Comparison of ENCODE assay signal across 8 mouse cellular contexts in genomic region chr4:148804780-148805160, GRCm38 (mm10). TPM values are rescaled to one million over a fixed set of nuclear protein-coding genes. Genes with fewer than 3 reads are reported as not detected.
DNase-seq lines count a peak whose midpoint lies in the region; ATAC-seq and TF ChIP-seq lines count a peak whose summit lies in the region.

No protein-coding gene starts in this region.

- H3K9me3 ChIP-seq in hindbrain, embryonic 12.5 days (replicated peaks), result no peaks in the 10 kb centered on the region
- no peaks in the 10 kb centered on the region for H3K9me3 ChIP-seq in midbrain, embryonic 10.5 days (replicated peaks)

- intact Hi-C loops in heart, adult 2 months (cut with DNase I), result loop anchor here (1.0 to 5.0 kb wide), 6 partner anchors 58 to 243 kb away; no protein-coding TSS in a partner anchor

- no peak for DNase-seq in heart, adult 2 months
- DNase-seq in heart, adult 18-20 months, result no peak
- peak; percentile 14 for DNase-seq in ES-CJ7 (ENCODE audit: low read depth, low spot score)
- no peak for DNase-seq in midbrain, embryonic 10.5 days (ENCODE audit: low spot score)
- DNase-seq in cerebellum, postnatal 10 days, result no peak
- DNase-seq in cerebellum, postnatal 36 days, result no peak

- H3K27ac ChIP-seq in heart, adult 2 months, result peak overlapping the region; percentile 93
- peak overlapping the region; percentile 14; the same call in 1 of the 2 replicates for H3K27ac ChIP-seq in hindbrain, embryonic 12.5 days
- H3K27ac ChIP-seq in midbrain, embryonic 10.5 days (replicated peaks), result peak overlapping the region; percentile 73

- no peak for TF ChIP-seq EP300 in heart, adult 2 months (IDR thresholded peaks at IDR 0.05; ENCODE audit: insufficient read depth, low read depth, low read length)

- peak overlapping the region; percentile 82 for H3K9ac ChIP-seq in heart, adult 2 months (ENCODE audit: low read depth, low read length)
- H3K9ac ChIP-seq in hindbrain, embryonic 12.5 days, result peak overlapping the region; percentile 57

- H3K79me2 ChIP-seq in heart, adult 2 months (replicated peaks; ENCODE audit: control insufficient read depth, insufficient read depth, low read length), result no peaks in the 10 kb centered on the region

- under 1% methylated on average over 16 of the region's 16 CpGs for WGBS in heart, adult 2 months
- 1% methylated on average over 16 of the region's 16 CpGs for WGBS in hindbrain, embryonic 12.5 days
- 2% methylated on average over 16 of the region's 16 CpGs for WGBS in midbrain, embryonic 10.5 days

- no peak for TF ChIP-seq CTCF in heart, adult 2 months (IDR thresholded peaks at IDR 0.05)

- no peaks in the 10 kb centered on the region for H3K36me3 ChIP-seq in heart, adult 2 months (ENCODE audit: control insufficient read depth, insufficient read depth, low read length)
- H3K36me3 ChIP-seq in hindbrain, embryonic 12.5 days, result no peaks in the 10 kb centered on the region
- no peaks in the 10 kb centered on the region for H3K36me3 ChIP-seq in midbrain, embryonic 10.5 days

- peak overlapping the region; percentile 98 for H3K4me3 ChIP-seq in heart, adult 2 months
- H3K4me3 ChIP-seq in hindbrain, embryonic 12.5 days, result peak overlapping the region; percentile 49
- H3K4me3 ChIP-seq in midbrain, embryonic 10.5 days, result peak overlapping the region; percentile 74

- no peaks in the 10 kb centered on the region for H3K27me3 ChIP-seq in heart, adult 2 months (ENCODE audit: control insufficient read depth, insufficient read depth, low read length)
- peaks cover 83% of the 10 kb centered on the region for H3K27me3 ChIP-seq in hindbrain, embryonic 12.5 days
- peaks cover 100% of the 10 kb centered on the region for H3K27me3 ChIP-seq in midbrain, embryonic 10.5 days (ENCODE audit: low read depth, poor library complexity, severe bottlenecking)

- no peak for TF ChIP-seq POLR2A in heart, adult 2 months (IDR thresholded peaks at IDR 0.05; ENCODE audit: insufficient read depth, low read depth, low read length)

- no peak; the same call in 1 of the 2 replicates for ATAC-seq in hindbrain, embryonic 12.5 days (ENCODE audit: low FRiP score)
- no peak for ATAC-seq in megakaryocyte progenitor cell, adult 5-6 weeks (replicated peaks; ENCODE audit: poor library complexity)

- peaks cover 1% of the 10 kb centered on the region; the same call in 1 of the 2 replicates for H3K4me1 ChIP-seq in heart, adult 2 months (ENCODE audit: control insufficient read depth, insufficient read depth, low read length)
- peaks cover 45% of the 10 kb centered on the region for H3K4me1 ChIP-seq in hindbrain, embryonic 12.5 days
- H3K4me1 ChIP-seq in midbrain, embryonic 10.5 days, result peaks cover 77% of the 10 kb centered on the region

- H3K4me2 ChIP-seq in hindbrain, embryonic 12.5 days (replicated peaks), result peak overlapping the region; percentile 82

RNA-seq across cellular contexts. Expression of gene Casz1, which starts 0.5 kb away (rescaled TPM):
- 10 to 100 TPM; 42.5 to 47.0 TPM for total RNA-seq in heart, adult 2 months (2021)
- polyA plus RNA-seq in heart, adult 2 months (2012; rRNA removed), result 21.2 and 22.4 TPM in 2 replicates
- total RNA-seq in heart, adult 18-20 months (2021), result 10 to 100 TPM; 35.9 to 41.1 TPM
- polyA plus RNA-seq in hindbrain, embryonic 12.5 days (2016; fragmentation: Nextera tagmentation; extraction: Ambion mirVana), result 7.1 and 8.9 TPM in 2 replicates
- polyA plus RNA-seq in midbrain, embryonic 10.5 days (2016; fragmentation: Nextera tagmentation; extraction: Ambion mirVana), result 2.9 and 6.3 TPM in 2 replicates
- 4.7 and 5.5 TPM in 2 replicates for total RNA-seq in megakaryocyte progenitor cell, adult 5-6 weeks (2015)
- 2.4 and 3.5 TPM in 2 replicates for total RNA-seq in megakaryocyte progenitor cell, adult 5-6 weeks (2017)

Comparison
In these comparisons a context has a peak if more than half of its experiments do, and no peak if none do; other contexts are left out.
1. H3K27ac ChIP-seq: peak in every context shown above with its lines; median percentile 93 in heart, adult 2 months; 73 in midbrain, embryonic 10.5 days; 14 in hindbrain, embryonic 12.5 days.
2. RNA of gene Casz1, which starts 0.5 kb away (total RNA-seq): 42.5 to 47.0 TPM in heart, adult 2 months and 35.9 to 41.1 TPM in heart, adult 18-20 months; 2.4 to 5.5 TPM in megakaryocyte progenitor cell, adult 5-6 weeks; every median in the first group is over 4 times any median in the second.
3. Peak in every context shown above with its lines, with median percentiles within 50 percentile points of each other: H3K4me3 ChIP-seq.